Mouse (Mus musculus): ENCODE results near the gene Atpaf1.

DNA sequence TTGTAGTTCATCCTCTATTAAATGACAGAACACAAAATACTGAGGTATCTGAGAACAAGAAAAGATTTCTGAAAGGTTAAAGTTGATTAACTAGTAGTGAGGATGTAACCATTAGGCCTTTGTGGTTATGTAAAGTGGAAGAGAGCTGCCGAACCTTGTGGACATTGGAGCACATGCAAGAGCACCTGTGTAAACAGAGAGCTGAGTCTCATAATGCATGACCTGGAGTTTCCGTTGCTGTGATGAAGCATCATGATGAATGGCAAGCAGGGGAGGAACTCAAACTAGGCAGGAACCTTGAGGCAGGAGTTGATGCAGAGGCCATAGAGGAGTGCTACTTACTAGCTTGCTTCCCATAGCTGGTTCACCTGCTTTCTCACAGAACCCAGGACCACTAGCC is 66.0 kb downstream of the Atpaf1 start:
- TF ChIP-seq POLR2A (IDR thresholded peaks at IDR 0.05; ENCODE audit: borderline replicate concordance, control insufficient read depth, low read depth, low read length) (no peak), CTCF (IDR thresholded peaks at IDR 0.05; ENCODE audit: control insufficient read depth, insufficient read depth, low read length) (no peak)
